Mouse (Mus musculus) spleen, postnatal 4 days (tissue): ENCODE results near the gene Hibadh.

Experiments used
- DNase-seq, 2 experiments: peaks; one replicate each; pipeline ENCODE4 v3.0.0; 2022; ENCODE audit warnings: low spot score in 2 of 2

Gene Hibadh

GRCm38 (mm10) chr6:52502986-52503385 is 137.2 kb downstream of the Hibadh start:
- no peak for DNase-seq

GRCm38 (mm10) chr6:52501479-52501878 is 138.7 kb downstream of the Hibadh start:
- DNase-seq, result no peak
